Mouse (Mus musculus): ENCODE results near the gene Rpn2.

GRCm38 (mm10) chr2:157343337-157343736 is 64.5 kb downstream of the Rpn2 start:
- TF ChIP-seq POLR2A (IDR thresholded peaks at IDR 0.05; ENCODE audit: insufficient read depth, low read length) (no peak), CTCF (IDR thresholded peaks at IDR 0.05; ENCODE audit: low read depth, low read length) (no peak), EP300 (IDR thresholded peaks at IDR 0.05; ENCODE audit: insufficient read depth, low read depth, low read length) (no peak)

All from ES-Bruce4 (cell line).